Mouse (Mus musculus): ENCODE measurements at regions not wholly inside any gene's neighbourhood (a gene's known extent, or its start where the extent isn't known, plus 50 kb on each side); places are given as distances from the start of the nearest gene placed in this dataset.

- TF ChIP-seq EP300 (optimal IDR thresholded peaks at IDR 0.05) (no peak), CTCF (IDR thresholded peaks at IDR 0.05; ENCODE audit: low read depth) (no peak)
These were observed 620.5 kb downstream of the Rnf144a start for GRCm38 (mm10) chr12:25794571-25794970.

Data from stomach, postnatal 0 days (tissue).